Mouse (Mus musculus) telencephalon, adult 2 months (tissue): ENCODE measurements at regions not wholly inside any gene's neighbourhood (a gene's known extent, or its start where the extent isn't known, plus 50 kb on each side); places are given as distances from the start of the nearest gene placed in this dataset.

Experiments used
- DNase-seq: peaks from one replicate; pipeline ENCODE4 v3.0.0-alpha.2; 2011; ENCODE audit warnings: low read depth, low spot score

DNA sequence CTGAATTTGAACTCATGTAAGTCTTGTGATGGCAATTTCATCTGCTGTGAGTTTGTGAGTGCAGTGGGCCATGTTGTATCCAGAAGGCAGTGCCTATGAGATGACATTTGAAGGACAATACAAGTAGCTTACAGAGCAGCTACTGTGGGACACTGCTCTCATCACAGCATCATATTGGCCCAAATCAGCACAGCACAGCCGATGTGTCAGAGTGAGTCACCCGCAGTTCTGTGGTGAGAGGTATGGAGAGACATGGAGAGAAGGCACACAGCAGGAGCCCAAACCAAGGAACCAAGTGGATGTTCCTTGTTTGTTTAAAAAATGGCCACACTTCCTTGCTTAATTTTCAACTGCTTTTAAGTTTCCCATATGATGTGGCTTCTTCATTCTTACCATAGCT, 617.3 kb downstream of the Tmem132b start:
- DNase-seq = no peak

GRCm38 (mm10) chr5:126155216-126155880, 623.8 kb downstream of the Tmem132b start:
- DNase-seq = no peak

- DNase-seq = no peak
These were observed 654.5 kb downstream of the Tmem132b start for GRCm38 (mm10) chr5:126186111-126186510.

DNA sequence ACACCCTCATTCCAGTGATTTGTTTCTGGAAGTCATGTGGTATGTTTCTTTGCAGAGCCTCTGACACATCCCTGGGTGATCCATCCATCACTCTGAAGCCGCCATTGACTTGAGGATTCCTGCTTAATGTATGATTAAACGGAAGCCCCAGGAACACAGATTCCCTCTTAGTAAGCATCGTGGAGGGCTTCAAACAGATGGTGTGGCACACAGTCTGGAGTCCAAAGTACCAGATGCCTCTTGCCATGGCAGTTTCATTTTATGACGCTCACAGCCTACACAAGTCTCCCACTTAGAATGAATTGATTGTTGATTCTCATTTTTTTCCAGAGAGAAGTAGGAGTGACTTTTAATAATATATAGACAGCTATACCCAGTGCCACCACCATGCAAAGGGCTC, 668.3 kb downstream of the Tmem132b start:
- no peak for DNase-seq

GRCm38 (mm10) chr5:126201535-126201934, 670.0 kb downstream of the Tmem132b start:
- no peak for DNase-seq

DNA sequence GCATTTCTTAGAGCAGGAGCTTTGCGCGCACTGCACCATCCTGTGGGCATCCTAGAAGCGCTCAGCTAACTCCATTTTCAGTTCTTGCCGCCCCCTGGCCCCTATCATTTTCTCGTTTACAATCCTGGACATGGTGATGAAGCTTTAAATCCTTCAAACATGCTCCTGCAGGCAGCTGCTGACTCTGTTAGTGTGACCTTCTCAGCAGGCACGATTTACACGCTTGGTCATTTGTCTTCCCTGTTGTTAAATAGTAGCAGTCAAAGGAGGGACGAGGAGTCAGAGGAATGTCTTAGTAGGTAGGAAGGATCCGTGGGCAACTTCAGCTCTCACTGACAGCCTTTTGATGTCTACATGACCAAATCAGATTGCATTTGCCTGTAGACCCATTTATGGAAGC, 670.4 kb downstream of the Tmem132b start:
- no peak for DNase-seq

GRCm38 (mm10) chr5:126217016-126217415, 685.4 kb downstream of the Tmem132b start:
- peak; percentile 27 for DNase-seq

GRCm38 (mm10) chr5:126217746-126218145, 686.2 kb downstream of the Tmem132b start:
- no peak for DNase-seq

- DNase-seq = no peak
These were observed 692.1 kb downstream of the Tmem132b start for GRCm38 (mm10) chr5:126223696-126224095.

DNA sequence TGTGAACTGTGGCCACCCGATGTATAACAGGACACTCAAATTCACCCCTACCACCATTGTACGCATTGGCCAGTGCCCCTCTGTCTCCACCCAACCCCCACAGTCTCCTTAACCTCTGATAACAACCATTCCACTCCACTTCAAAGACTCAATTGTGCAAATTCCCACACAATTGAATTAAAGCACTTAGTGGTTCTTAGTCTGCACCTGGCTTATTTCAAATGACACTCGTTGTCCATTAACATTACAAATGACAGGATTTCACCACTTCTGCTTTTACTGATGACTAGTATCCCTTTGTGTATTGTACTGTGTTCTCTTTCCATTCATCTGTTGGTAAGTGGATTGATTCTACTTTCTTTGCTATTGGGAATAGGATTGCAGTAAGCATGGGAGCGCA, 699.2 kb downstream of the Tmem132b start:
- DNase-seq = no peak

- DNase-seq = peak; percentile 40
These were observed 706.5 kb downstream of the Tmem132b start for GRCm38 (mm10) chr5:126238071-126238470.

- no peak for DNase-seq
These were observed 714.2 kb downstream of the Tmem132b start for GRCm38 (mm10) chr5:126245776-126246175.

DNA sequence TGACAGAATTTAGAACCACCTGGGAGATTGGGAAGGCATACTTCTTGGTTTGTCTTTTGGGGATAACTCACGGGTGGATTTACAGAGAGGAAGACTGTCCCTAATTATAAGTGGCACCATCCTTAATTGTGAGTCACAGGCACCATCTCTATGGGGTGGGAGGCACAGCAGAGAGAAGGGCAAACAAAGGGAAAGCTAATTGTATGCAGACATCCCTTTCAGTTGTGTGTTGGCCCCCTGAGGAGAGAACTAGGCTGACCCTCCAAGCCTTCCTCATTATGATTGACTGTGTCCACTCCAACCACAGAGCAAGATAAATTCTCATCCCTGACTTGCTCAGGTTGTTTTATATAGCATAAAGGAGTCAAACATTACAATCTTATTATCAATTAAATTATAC, 718.8 kb downstream of the Tmem132b start:
- DNase-seq = no peak

DNA sequence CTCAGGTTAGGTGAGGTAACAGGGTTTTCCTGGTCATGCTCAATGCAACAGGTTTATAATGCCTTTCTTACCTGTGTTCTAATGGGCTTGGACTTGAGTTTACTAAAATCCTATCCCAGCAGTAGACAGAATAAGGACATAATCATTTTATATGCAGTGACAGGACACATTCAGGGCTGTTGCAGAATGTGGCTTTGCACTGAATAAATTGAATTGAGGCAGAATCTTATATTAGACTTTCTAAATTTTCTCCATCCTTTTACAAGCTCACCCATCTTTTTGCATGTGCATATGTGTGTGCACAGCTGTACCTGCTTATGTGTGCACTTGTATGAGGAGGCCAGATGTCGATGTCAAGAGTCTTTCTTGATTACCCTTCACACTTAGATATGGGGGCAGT, 723.1 kb downstream of the Tmem132b start:
- peak; percentile 51 for DNase-seq

DNA sequence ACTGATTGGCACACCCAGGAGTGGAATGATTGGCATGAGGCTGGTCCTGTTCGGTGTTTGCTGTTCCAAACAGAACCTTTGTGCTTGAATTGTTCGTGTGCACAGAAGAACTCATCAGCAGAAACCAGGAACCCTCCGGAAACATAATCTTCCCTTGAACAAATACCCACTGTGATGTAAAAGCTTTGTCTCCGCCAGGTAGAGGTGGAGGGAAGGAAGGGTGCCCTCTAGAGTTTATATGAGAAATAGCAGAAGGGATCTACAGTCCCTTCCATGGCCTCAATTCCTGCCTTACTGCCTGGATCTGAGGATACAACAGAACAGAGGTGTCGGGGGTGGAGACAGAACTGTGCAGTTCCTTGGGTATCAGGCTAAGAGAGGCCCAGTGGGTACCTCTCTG, 726.3 kb downstream of the Tmem132b start:
- no peak for DNase-seq

DNA sequence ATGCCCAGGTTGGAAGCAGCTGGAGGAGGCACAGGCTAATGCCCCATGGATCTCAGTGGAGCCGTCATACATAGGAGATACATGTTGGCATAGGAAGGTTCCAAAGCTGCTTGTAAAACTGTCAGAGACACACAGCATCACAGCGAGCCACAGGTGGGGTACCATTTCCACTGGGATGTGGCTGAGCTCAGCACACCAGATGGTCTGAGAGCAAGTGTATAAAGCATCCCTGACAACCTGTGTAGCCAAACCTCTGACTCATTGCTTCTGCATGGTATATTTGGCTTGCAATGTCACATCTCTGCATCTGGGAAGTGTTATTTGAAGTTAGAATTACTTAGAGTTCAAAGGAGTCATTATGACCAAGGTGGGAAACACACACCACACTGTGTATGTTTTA, 734.9 kb downstream of the Tmem132b start:
- DNase-seq = no peak

DNA sequence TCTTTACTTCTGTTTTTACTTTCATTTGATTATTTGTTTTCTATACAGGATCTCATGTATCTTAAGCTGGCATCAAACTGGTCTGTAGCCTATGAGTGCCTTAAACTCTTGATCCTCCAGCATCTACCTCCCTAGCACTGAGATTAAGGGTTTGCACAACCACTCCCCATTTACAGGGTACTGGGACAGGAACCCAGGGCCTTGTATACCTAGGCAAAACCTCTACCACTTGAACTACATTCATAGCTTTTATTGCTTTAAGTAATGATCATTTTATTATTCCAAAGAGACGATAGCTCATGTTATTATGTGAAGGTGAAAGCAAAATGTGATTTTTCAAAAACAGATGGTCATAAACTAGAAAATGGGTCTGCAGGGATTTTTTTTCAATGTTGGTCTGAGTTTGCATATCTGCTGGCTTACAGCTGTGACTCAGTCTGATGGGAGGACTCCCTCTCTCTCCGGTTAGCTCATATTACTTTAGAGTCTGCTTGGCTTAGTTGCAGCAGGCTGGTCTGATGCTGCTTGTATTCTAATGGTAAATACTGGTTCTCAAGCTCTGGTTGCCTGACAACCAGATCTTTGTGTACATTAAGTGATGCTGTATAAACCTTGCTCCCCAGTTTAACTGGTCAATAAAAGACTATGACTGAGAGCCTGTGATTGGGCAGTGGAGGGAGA, 735.5 kb downstream of the Tmem132b start:
- DNase-seq = no peak

GRCm38 (mm10) chr5:126268592-126268991, 737.0 kb downstream of the Tmem132b start:
- no peak for DNase-seq

DNA sequence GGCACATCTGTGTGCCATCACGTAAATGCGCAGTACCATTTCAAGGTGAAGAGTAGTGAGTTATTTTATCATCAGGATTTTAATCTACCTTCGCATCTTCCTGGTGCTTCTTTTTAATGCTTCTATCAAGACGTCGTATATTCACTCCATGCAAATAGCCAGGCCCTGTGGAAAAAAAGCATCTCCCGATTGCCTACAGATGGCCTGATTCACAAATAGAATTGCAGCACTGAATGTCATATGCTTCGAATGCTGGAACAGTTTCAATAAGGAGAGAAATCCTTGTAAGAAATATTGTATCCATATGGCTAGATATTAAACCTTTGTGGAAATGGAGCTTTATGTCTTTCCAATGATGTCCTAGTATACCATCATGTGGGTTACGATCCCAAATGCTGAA, 742.7 kb downstream of the Tmem132b start:
- peak; percentile 71 for DNase-seq

DNA sequence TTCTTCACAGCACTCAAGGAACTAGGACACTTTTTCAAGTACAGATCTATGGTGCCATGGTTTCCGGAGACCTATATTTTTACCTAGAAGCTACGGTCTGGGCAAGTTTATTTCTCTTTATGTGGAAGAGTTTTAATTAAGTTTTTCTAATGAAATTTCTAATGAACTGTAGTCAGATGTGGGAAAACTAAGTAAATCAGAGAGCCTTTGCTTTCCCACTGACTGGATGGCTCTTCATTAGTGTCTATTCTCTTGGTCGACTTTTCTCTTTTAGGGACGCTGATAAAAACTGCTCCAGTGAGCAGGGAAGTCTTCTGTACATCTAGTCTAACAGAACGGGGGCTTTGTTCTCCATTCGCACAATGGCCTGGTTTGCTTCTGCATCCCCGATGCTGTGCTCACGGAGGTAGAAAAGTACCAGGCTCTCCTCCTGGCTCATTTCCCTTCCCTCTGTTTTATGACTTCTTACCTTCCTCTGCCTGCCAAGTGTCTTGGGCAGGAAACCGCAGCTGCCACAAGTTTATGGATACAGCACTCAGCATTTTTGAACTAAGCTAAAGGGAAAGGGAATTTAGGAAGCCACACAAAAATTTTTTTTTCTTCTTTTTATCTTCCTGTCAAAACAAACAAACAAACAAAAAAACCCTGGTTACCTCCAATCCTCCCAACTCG, 749.6 kb downstream of the Tmem132b start:
- DNase-seq = no peak

DNA sequence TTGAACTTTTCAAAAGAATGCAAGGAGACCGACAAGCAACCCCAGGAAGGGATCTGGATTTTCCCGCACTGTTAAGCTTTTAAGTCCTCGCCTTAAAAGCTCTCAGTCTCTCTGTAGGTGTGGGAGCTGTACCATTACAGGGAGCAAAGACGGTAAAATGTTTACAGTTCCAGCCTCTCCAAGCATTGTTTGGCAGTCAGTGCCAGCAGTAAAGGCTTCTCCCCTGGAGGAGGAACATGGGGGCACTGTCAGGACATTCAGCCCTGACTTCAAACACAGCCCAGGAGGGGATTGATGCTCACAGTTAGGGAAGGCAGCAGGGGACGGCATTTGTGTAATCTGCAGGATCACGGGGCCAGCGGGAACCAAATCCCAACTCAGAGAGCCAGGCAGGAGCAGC, 750.2 kb downstream of the Tmem132b start:
- no peak for DNase-seq

DNA sequence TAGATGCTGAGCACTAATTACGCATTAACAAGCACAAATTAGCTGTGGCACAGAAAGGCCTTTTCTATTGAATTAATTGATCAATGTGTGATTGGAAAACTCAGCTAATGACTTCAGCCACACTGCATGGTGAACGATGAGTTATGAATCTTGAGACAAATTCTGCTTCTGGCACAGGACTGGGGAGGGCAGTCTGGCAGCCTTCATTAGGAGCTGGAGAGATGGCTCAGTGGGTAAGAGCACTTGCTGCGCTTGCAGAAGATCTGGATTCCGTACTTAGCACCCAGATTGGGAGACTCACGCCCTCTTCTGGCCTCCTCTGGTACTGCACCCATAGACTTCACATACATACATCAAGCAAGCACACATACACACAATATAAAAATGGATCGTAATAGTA, 793.3 kb downstream of the Tmem132b start:
- no peak for DNase-seq

GRCm38 (mm10) chr5:126328276-126328675, 796.7 kb downstream of the Tmem132b start:
- no peak for DNase-seq
